Mouse (Mus musculus): ENCODE measurements around the gene Sh2d6. TPM values are rescaled to one million over a fixed set of nuclear protein-coding genes. Genes with fewer than 3 reads are reported as not detected.
A peak's percentile ranks its signal among the peaks of the same experiment; 100 is the strongest.

Gene Sh2d6
- polyA plus RNA-seq, 1 experiment from 2014 or later: not detected

- TF ChIP-seq CTCF (IDR thresholded peaks at IDR 0.05; ENCODE audit: low read depth): no peak
- ATAC-seq (replicated peaks; ENCODE audit: low FRiP score, low read depth) (no peak), DNase-seq (ENCODE audit: low spot score) (no peak)
- Histone ChIP-seq H3K4me2 (ENCODE audit: low read length) (no peak overlapping the region), H3K4me1 (replicated peaks; ENCODE audit: insufficient read depth, low read length) (peaks cover 15% of the 10 kb centered on the region), H3K4me3 (replicated peaks; ENCODE audit: low read depth, low read length) (no peak overlapping the region), H3K27ac (no peak overlapping the region), H3K36me3 (ENCODE audit: insufficient read depth, low read length) (no peaks in the 10 kb centered on the region), H3K9me3 (replicated peaks; ENCODE audit: low read length) (no peaks in the 10 kb centered on the region), H3K27me3 (ENCODE audit: insufficient read depth, low read length) (no peaks in the 10 kb centered on the region), H3K9ac (ENCODE audit: low read depth, low read length) (no peak overlapping the region)
- 94% methylated on average over 5 of the region's 5 CpGs for WGBS
Measured at GRCm38 (mm10) chr6:72520904-72521303, 603 bp downstream of the Sh2d6 start.

- DNase-seq (ENCODE audit: low spot score) (peak; percentile 82), ATAC-seq (replicated peaks; ENCODE audit: low FRiP score, low read depth) (peak; percentile 38; the same call in 1 of the 2 replicates)
- no peaks in the 10 kb centered on the region for H3K27me3 ChIP-seq (ENCODE audit: insufficient read depth, low read length)
- H3K9me3 ChIP-seq (replicated peaks; ENCODE audit: low read length): no peaks in the 10 kb centered on the region
- H3K27ac ChIP-seq: peak overlapping the region; percentile 57; the same call in 1 of the 2 replicates
- no peak for TF ChIP-seq CTCF (IDR thresholded peaks at IDR 0.05; ENCODE audit: low read depth)
- WGBS: 14% methylated on average over 10 of the region's 10 CpGs
- peak overlapping the region; percentile 38 for H3K4me2 ChIP-seq (ENCODE audit: low read length)
- H3K36me3 ChIP-seq (ENCODE audit: insufficient read depth, low read length): no peaks in the 10 kb centered on the region
- no peak overlapping the region for H3K9ac ChIP-seq (ENCODE audit: low read depth, low read length)
- peaks cover 15% of the 10 kb centered on the region for H3K4me1 ChIP-seq (replicated peaks; ENCODE audit: insufficient read depth, low read length)
- H3K4me3 ChIP-seq (replicated peaks; ENCODE audit: low read depth, low read length): no peak overlapping the region
Measured at GRCm38 (mm10) chr6:72519892-72520663, 1.4 kb downstream of the Sh2d6 start.

GRCm38 (mm10) chr6:72519303-72519702, 2.2 kb downstream of the Sh2d6 start:
- no peak for DNase-seq (ENCODE audit: low spot score)
- Histone ChIP-seq H3K27me3 (ENCODE audit: insufficient read depth, low read length) (no peaks in the 10 kb centered on the region), H3K27ac (no peak overlapping the region), H3K9me3 (replicated peaks; ENCODE audit: low read length) (no peaks in the 10 kb centered on the region), H3K4me1 (replicated peaks; ENCODE audit: insufficient read depth, low read length) (peaks cover 15% of the 10 kb centered on the region), H3K4me3 (replicated peaks; ENCODE audit: low read depth, low read length) (no peak overlapping the region), H3K36me3 (ENCODE audit: insufficient read depth, low read length) (no peaks in the 10 kb centered on the region), H3K4me2 (ENCODE audit: low read length) (peak overlapping the region; percentile 38; the same call in 1 of the 2 replicates), H3K9ac (ENCODE audit: low read depth, low read length) (no peak overlapping the region)
- TF ChIP-seq CTCF (IDR thresholded peaks at IDR 0.05; ENCODE audit: low read depth): no peak
- ATAC-seq (replicated peaks; ENCODE audit: low FRiP score, low read depth): no peak
- 34% methylated on average over 8 of the region's 8 CpGs for WGBS

GRCm38 (mm10) chr6:72518842-72519241, 2.7 kb downstream of the Sh2d6 start:
- Histone ChIP-seq H3K4me2 (ENCODE audit: low read length) (no peak overlapping the region), H3K4me1 (replicated peaks; ENCODE audit: insufficient read depth, low read length) (peaks cover 15% of the 10 kb centered on the region), H3K4me3 (replicated peaks; ENCODE audit: low read depth, low read length) (no peak overlapping the region), H3K36me3 (ENCODE audit: insufficient read depth, low read length) (no peaks in the 10 kb centered on the region), H3K9me3 (replicated peaks; ENCODE audit: low read length) (no peaks in the 10 kb centered on the region), H3K27ac (no peak overlapping the region), H3K9ac (ENCODE audit: low read depth, low read length) (no peak overlapping the region), H3K27me3 (ENCODE audit: insufficient read depth, low read length) (no peaks in the 10 kb centered on the region)
- ATAC-seq (replicated peaks; ENCODE audit: low FRiP score, low read depth) (no peak), DNase-seq (ENCODE audit: low spot score) (no peak)
- 44% methylated on average over 1 of the region's 1 CpGs for WGBS
- no peak for TF ChIP-seq CTCF (IDR thresholded peaks at IDR 0.05; ENCODE audit: low read depth)

DNA sequence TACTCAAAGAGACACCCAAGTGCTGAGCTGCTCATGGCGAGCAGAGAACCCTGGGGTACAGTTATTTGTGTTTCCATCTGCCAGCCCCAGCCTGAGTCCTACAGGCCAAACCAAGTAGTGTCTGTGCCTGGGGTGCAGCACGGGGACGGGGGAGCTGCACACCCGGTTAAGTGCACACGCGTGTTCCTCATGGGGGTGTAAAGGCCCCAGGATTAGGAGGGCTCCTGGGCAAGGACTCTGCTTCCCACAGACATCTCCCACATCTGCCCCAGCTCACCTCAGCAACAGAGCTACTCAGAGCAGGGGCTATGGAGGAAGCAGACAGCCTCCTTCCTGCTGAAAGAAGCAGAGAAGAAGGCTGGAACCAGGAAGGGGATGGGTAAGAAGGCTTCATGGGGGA, 5.9 kb downstream of the Sh2d6 start:
- H3K36me3 ChIP-seq (ENCODE audit: insufficient read depth, low read length): no peaks in the 10 kb centered on the region
- H3K9me3 ChIP-seq (replicated peaks; ENCODE audit: low read length): no peaks in the 10 kb centered on the region
- WGBS: 96% methylated on average over 6 of the region's 6 CpGs
- no peak for DNase-seq (ENCODE audit: low spot score)
- no peak overlapping the region for H3K4me2 ChIP-seq (ENCODE audit: low read length)
- no peak for ATAC-seq (replicated peaks; ENCODE audit: low FRiP score, low read depth)
- peaks cover 31% of the 10 kb centered on the region for H3K4me1 ChIP-seq (replicated peaks; ENCODE audit: insufficient read depth, low read length)
- no peak overlapping the region for H3K9ac ChIP-seq (ENCODE audit: low read depth, low read length)
- H3K27me3 ChIP-seq (ENCODE audit: insufficient read depth, low read length): no peaks in the 10 kb centered on the region
- H3K27ac ChIP-seq: no peak overlapping the region
- no peak for TF ChIP-seq CTCF (IDR thresholded peaks at IDR 0.05; ENCODE audit: low read depth)
- H3K4me3 ChIP-seq (replicated peaks; ENCODE audit: low read depth, low read length): no peak overlapping the region

GRCm38 (mm10) chr6:72513071-72513440, 8.5 kb downstream of the Sh2d6 start:
- Histone ChIP-seq H3K36me3 (ENCODE audit: insufficient read depth, low read length) (no peaks in the 10 kb centered on the region), H3K4me2 (ENCODE audit: low read length) (peak overlapping the region; percentile 45), H3K27ac (peak overlapping the region; percentile 83), H3K9ac (ENCODE audit: low read depth, low read length) (peak overlapping the region; percentile 47), H3K4me1 (replicated peaks; ENCODE audit: insufficient read depth, low read length) (peaks cover 22% of the 10 kb centered on the region), H3K4me3 (replicated peaks; ENCODE audit: low read depth, low read length) (no peak overlapping the region), H3K27me3 (ENCODE audit: insufficient read depth, low read length) (no peaks in the 10 kb centered on the region), H3K9me3 (replicated peaks; ENCODE audit: low read length) (no peaks in the 10 kb centered on the region)
- DNase-seq (ENCODE audit: low spot score) (no peak), ATAC-seq (replicated peaks; ENCODE audit: low FRiP score, low read depth) (no peak)
- 41% methylated on average over 7 of the region's 7 CpGs for WGBS
- TF ChIP-seq CTCF (IDR thresholded peaks at IDR 0.05; ENCODE audit: low read depth): no peak

All from kidney, postnatal 0 days (tissue).